Mouse (Mus musculus): Measurements from ENCODE around the gene Agap2. TPM values are rescaled to one million over a fixed set of nuclear protein-coding genes. Genes with fewer than 3 reads are reported as not detected.

Gene Agap2
- polyA plus RNA-seq, 1 experiment, result 151 TPM

- no peak for DNase-seq (ENCODE audit: low read depth)
Measured at GRCm38 (mm10) chr10:127140971-127141370, 65.9 kb downstream of the Agap2 start.

GRCm38 (mm10) chr10:127141500-127141899 lies 66.4 kb downstream of the Agap2 start:
- DNase-seq (ENCODE audit: low read depth), result no peak
- TF ChIP-seq CTCF (IDR thresholded peaks at IDR 0.05; ENCODE audit: borderline replicate concordance, extremely low read depth, insufficient read depth, insufficient read length) (no peak), POLR2A (IDR thresholded peaks at IDR 0.05; ENCODE audit: borderline replicate concordance, extremely low read depth, insufficient read depth, insufficient read length, poor library complexity, severe bottlenecking) (no peak)

More at GRCm38 (mm10) chr10:127140971-127141370, 65.9 kb downstream of the Agap2 start:
- TF ChIP-seq POLR2A (IDR thresholded peaks at IDR 0.05; ENCODE audit: borderline replicate concordance, extremely low read depth, insufficient read depth, insufficient read length, poor library complexity, severe bottlenecking) (no peak), CTCF (IDR thresholded peaks at IDR 0.05; ENCODE audit: borderline replicate concordance, extremely low read depth, insufficient read depth, insufficient read length) (no peak)

Other genes with a start within 250 kb of the Agap2 start
- gene Atp23, start 173.9 kb upstream of the Agap2 start, polyA plus RNA-seq (2012; rRNA removed), result 8.6 and 9.6 TPM in 2 replicates
- 73.2 and 79.8 TPM in 2 replicates for gene Ctdsp2, start 96.6 kb upstream of the Agap2 start, polyA plus RNA-seq (2012; rRNA removed)
- gene Avil, start 74.6 kb upstream of the Agap2 start, polyA plus RNA-seq (2012; rRNA removed), result 0.28 and 1.7 TPM in 2 replicates
- 41.2 and 52.3 TPM in 2 replicates for gene Tsfm, start 44.4 kb upstream of the Agap2 start, polyA plus RNA-seq (2012; rRNA removed)
- 15.8 and 19.4 TPM in 2 replicates for gene Mettl1, start 33.9 kb upstream of the Agap2 start, polyA plus RNA-seq (2012; rRNA removed)
- gene Eef1akmt3, start 33.8 kb upstream of the Agap2 start, polyA plus RNA-seq (2012; rRNA removed), result 0.19 and 0.40 TPM in 2 replicates
- 0.63 and 0.97 TPM in 2 replicates for gene Cyp27b1, start 27.0 kb upstream of the Agap2 start, polyA plus RNA-seq (2012; rRNA removed)
- 35.9 and 51.7 TPM in 2 replicates for gene March9, start 15.1 kb upstream of the Agap2 start, polyA plus RNA-seq (2012; rRNA removed)
- gene Cdk4, start 11.8 kb upstream of the Agap2 start, polyA plus RNA-seq (2012; rRNA removed), result 871 and 1,231 TPM in 2 replicates
- 96.5 and 115 TPM in 2 replicates for gene Tspan31, start 5.0 kb upstream of the Agap2 start, polyA plus RNA-seq (2012; rRNA removed)
- gene Os9, start 45.8 kb downstream of the Agap2 start, polyA plus RNA-seq (2012; rRNA removed), result 71.3 and 93.8 TPM in 2 replicates
- gene B4galnt1, start 89.9 kb downstream of the Agap2 start, polyA plus RNA-seq (2012; rRNA removed), result 48.7 and 72.4 TPM in 2 replicates
- 1.1 and 2.6 TPM in 2 replicates for gene Slc26a10, start 105.4 kb downstream of the Agap2 start, polyA plus RNA-seq (2012; rRNA removed)
- gene Arhgef25, start 114.8 kb downstream of the Agap2 start, polyA plus RNA-seq (2012; rRNA removed), result 66.7 and 98.2 TPM in 2 replicates
- 405 and 652 TPM in 2 replicates for gene Dtx3, start 120.4 kb downstream of the Agap2 start, polyA plus RNA-seq (2012; rRNA removed)
- gene Pip4k2c, start 136.3 kb downstream of the Agap2 start, polyA plus RNA-seq (2012; rRNA removed), result 20.2 and 24.7 TPM in 2 replicates
- 97.5 and 134 TPM in 2 replicates for gene Kif5a, start 188.1 kb downstream of the Agap2 start, polyA plus RNA-seq (2012; rRNA removed)
- 326 and 373 TPM in 2 replicates for gene Dctn2, start 191.1 kb downstream of the Agap2 start, polyA plus RNA-seq (2012; rRNA removed)
- 39.2 and 67.3 TPM in 2 replicates for gene Mbd6, start 213.7 kb downstream of the Agap2 start, polyA plus RNA-seq (2012; rRNA removed)
- 88.2 and 102 TPM in 2 replicates for gene Mars, start 236.5 kb downstream of the Agap2 start, polyA plus RNA-seq (2012; rRNA removed)
- 0.49 and 0.71 TPM in 2 replicates for gene Arhgap9, start 246.7 kb downstream of the Agap2 start, polyA plus RNA-seq (2012; rRNA removed)

Data from brain, embryonic 14.5 days (tissue).